Mouse (Mus musculus): Measurements from ENCODE around the gene Nrxn1.

GRCm38 (mm10) chr17:90455409-90455775 is 637.5 kb downstream of the Nrxn1 start:
- TF ChIP-seq TAL1 (IDR thresholded peaks at IDR 0.05; ENCODE audit: low read length) (no peak), GATA1 (IDR thresholded peaks at IDR 0.05; ENCODE audit: low read length) (no peak)

Data from erythroblast, embryonic 14.5 days (primary cell).